Mouse (Mus musculus): Measurements from ENCODE around the gene Tex36. TPM values are rescaled to one million over a fixed set of nuclear protein-coding genes. Genes with fewer than 3 reads are reported as not detected.

The Tex36 gene
- polyA plus RNA-seq (2012; rRNA removed) (not detected in 2 replicates), polyA plus RNA-seq (2014; fragmentation: Nextera tagmentation; extraction: Ambion mirVana) (not detected in 2 replicates)

- 0 out of 2 replicates have a peak, but pooled peaks cover 2% of the 10 kb centered on the region for H3K4me1 ChIP-seq (ENCODE audit: control insufficient read depth, insufficient read depth, low read length)
- no peaks in the 10 kb centered on the region for H3K27me3 ChIP-seq (ENCODE audit: control insufficient read depth, insufficient read depth, low read length)
- H3K36me3 ChIP-seq (ENCODE audit: control insufficient read depth, insufficient read depth, low read length) = no peaks in the 10 kb centered on the region
- no peak within 1 kb of the TSS for H3K4me2 ChIP-seq (replicated peaks; ENCODE audit: low read depth, low read length, severe bottlenecking)
- TF ChIP-seq POLR2A (IDR thresholded peaks at IDR 0.05; ENCODE audit: borderline replicate concordance, extremely low read depth, insufficient read depth, insufficient read length) = no peak
- no peak for DNase-seq (ENCODE audit: low spot score)
- H3K9me3 ChIP-seq (ENCODE audit: control insufficient read depth, low read length) = no peaks in the 10 kb centered on the region
- ATAC-seq (ENCODE audit: low FRiP score, low read depth) = no peak
- H3K27ac ChIP-seq (replicated peaks; ENCODE audit: low read depth, low read length) = no peak within 1 kb of the TSS
- WGBS = 59% methylated on average over 2 of the region's 2 CpGs
- no peak within 1 kb of the TSS for H3K4me3 ChIP-seq (replicated peaks; ENCODE audit: low read length)
- no peak within 1 kb of the TSS for H3K9ac ChIP-seq (ENCODE audit: low read depth, low read length, severe bottlenecking)
Observed at GRCm38 (mm10) chr7:133602058-133602457, at the start of gene Tex36. Gene Tex36, minus strand, starts transcription at chr7:133602158.

GRCm38 (mm10) chr7:133645716-133646115, 43.8 kb upstream of the Tex36 start:
- Histone ChIP-seq H3K27me3 (ENCODE audit: control insufficient read depth, insufficient read depth, low read length) (no peaks in the 10 kb centered on the region), H3K4me2 (replicated peaks; ENCODE audit: low read depth, low read length, severe bottlenecking) (no peak overlapping the region), H3K36me3 (ENCODE audit: control insufficient read depth, insufficient read depth, low read length) (peaks cover 92% of the 10 kb centered on the region), H3K4me3 (replicated peaks; ENCODE audit: low read length) (no peak overlapping the region), H3K9me3 (ENCODE audit: control insufficient read depth, low read length) (no peaks in the 10 kb centered on the region), H3K4me1 (ENCODE audit: control insufficient read depth, insufficient read depth, low read length) (no peaks in the 10 kb centered on the region), H3K9ac (ENCODE audit: low read depth, low read length, severe bottlenecking) (no peak overlapping the region), H3K27ac (replicated peaks; ENCODE audit: low read depth, low read length) (no peak overlapping the region)
- no peak for TF ChIP-seq POLR2A (IDR thresholded peaks at IDR 0.05; ENCODE audit: borderline replicate concordance, extremely low read depth, insufficient read depth, insufficient read length)
- DNase-seq (ENCODE audit: low spot score) (no peak), ATAC-seq (ENCODE audit: low FRiP score, low read depth) (no peak)
- WGBS = 91% methylated on average over 6 of the region's 6 CpGs

- WGBS = 81% methylated on average over 13 of the region's 13 CpGs
- peak overlapping the region; percentile 85 for H3K4me2 ChIP-seq (replicated peaks; ENCODE audit: low read depth, low read length, severe bottlenecking)
- ATAC-seq (ENCODE audit: low FRiP score, low read depth) (no peak), DNase-seq (ENCODE audit: low spot score) (no peak)
- peak overlapping the region; percentile 84 for H3K9ac ChIP-seq (ENCODE audit: low read depth, low read length, severe bottlenecking)
- TF ChIP-seq POLR2A (IDR thresholded peaks at IDR 0.05; ENCODE audit: borderline replicate concordance, extremely low read depth, insufficient read depth, insufficient read length) = no peak
- peak overlapping the region; percentile 81; the same call in 1 of the 2 replicates for H3K4me3 ChIP-seq (replicated peaks; ENCODE audit: low read length)
- H3K9me3 ChIP-seq (ENCODE audit: control insufficient read depth, low read length) = no peaks in the 10 kb centered on the region
- peaks cover 32% of the 10 kb centered on the region for H3K36me3 ChIP-seq (ENCODE audit: control insufficient read depth, insufficient read depth, low read length)
- H3K4me1 ChIP-seq (ENCODE audit: control insufficient read depth, insufficient read depth, low read length) = peaks cover 17% of the 10 kb centered on the region
- no peak overlapping the region for H3K27ac ChIP-seq (replicated peaks; ENCODE audit: low read depth, low read length)
- H3K27me3 ChIP-seq (ENCODE audit: control insufficient read depth, insufficient read depth, low read length) = no peaks in the 10 kb centered on the region
Observed at GRCm38 (mm10) chr7:133638821-133639220, 36.9 kb upstream of the Tex36 start.

GRCm38 (mm10) chr7:133638306-133638705, 36.3 kb upstream of the Tex36 start:
- Histone ChIP-seq H3K27me3 (ENCODE audit: control insufficient read depth, insufficient read depth, low read length) (no peaks in the 10 kb centered on the region), H3K4me2 (replicated peaks; ENCODE audit: low read depth, low read length, severe bottlenecking) (peak overlapping the region; percentile 85), H3K4me3 (replicated peaks; ENCODE audit: low read length) (peak overlapping the region; percentile 81), H3K4me1 (ENCODE audit: control insufficient read depth, insufficient read depth, low read length) (peaks cover 17% of the 10 kb centered on the region), H3K9ac (ENCODE audit: low read depth, low read length, severe bottlenecking) (peak overlapping the region; percentile 84), H3K36me3 (ENCODE audit: control insufficient read depth, insufficient read depth, low read length) (peaks cover 27% of the 10 kb centered on the region), H3K9me3 (ENCODE audit: control insufficient read depth, low read length) (no peaks in the 10 kb centered on the region), H3K27ac (replicated peaks; ENCODE audit: low read depth, low read length) (no peak overlapping the region)
- no peak for ATAC-seq (ENCODE audit: low FRiP score, low read depth)
- no peak for DNase-seq (ENCODE audit: low spot score)
- TF ChIP-seq POLR2A (IDR thresholded peaks at IDR 0.05; ENCODE audit: borderline replicate concordance, extremely low read depth, insufficient read depth, insufficient read length) = no peak
- 10% methylated on average over 13 of the region's 13 CpGs for WGBS

- peaks cover 20% of the 10 kb centered on the region for H3K36me3 ChIP-seq (ENCODE audit: control insufficient read depth, insufficient read depth, low read length)
- ATAC-seq (ENCODE audit: low FRiP score, low read depth) (peak; percentile 96), DNase-seq (ENCODE audit: low spot score) (peak; percentile 100)
- 4% methylated on average over 66 of the region's 81 CpGs for WGBS
- H3K9me3 ChIP-seq (ENCODE audit: control insufficient read depth, low read length) = no peaks in the 10 kb centered on the region
- TF ChIP-seq POLR2A (IDR thresholded peaks at IDR 0.05; ENCODE audit: borderline replicate concordance, extremely low read depth, insufficient read depth, insufficient read length) = 0 out of 2 replicates have a peak, but pooled peaks have one; percentile 51
- peak within 1 kb of the TSS; percentile 81 for H3K4me3 ChIP-seq (replicated peaks; ENCODE audit: low read length)
- H3K4me1 ChIP-seq (ENCODE audit: control insufficient read depth, insufficient read depth, low read length) = peaks cover 17% of the 10 kb centered on the region
- peak within 1 kb of the TSS; percentile 84 for H3K9ac ChIP-seq (ENCODE audit: low read depth, low read length, severe bottlenecking)
- peak within 1 kb of the TSS; percentile 85 for H3K4me2 ChIP-seq (replicated peaks; ENCODE audit: low read depth, low read length, severe bottlenecking)
- H3K27ac ChIP-seq (replicated peaks; ENCODE audit: low read depth, low read length) = peak within 1 kb of the TSS; percentile 91
- H3K27me3 ChIP-seq (ENCODE audit: control insufficient read depth, insufficient read depth, low read length) = no peaks in the 10 kb centered on the region
Observed at GRCm38 (mm10) chr7:133637361-133638305, 35.7 kb upstream of the Tex36 start, which contains the start of gene Edrf1. Gene Edrf1, plus strand, starts transcription at chr7:133637543.

All from limb, embryonic 14.5 days (tissue).